In genomic region chr8:8622476-8622875, GRCm38 (mm10) we compare ENCODE assay signal across 30 mouse cellular contexts. TPM values are rescaled to one million over a fixed set of nuclear protein-coding genes. Genes with fewer than 3 reads are reported as not detected.
DNase-seq lines count a peak whose midpoint lies in the region; ATAC-seq lines count a peak whose summit lies in the region.
"Had no signal": no experiment of that assay in that cellular context is flagged by ENCODE, and none has a peak within 500 bp of the region (broad histone marks: within the 10 kb centered on the region; RNA-seq: fewer than 3 reads in every experiment).

No protein-coding gene starts in this region.

- ATAC-seq in hindbrain, embryonic 13.5 days (ENCODE audit: low FRiP score) = no peak
- ATAC-seq in forebrain, embryonic 16.5 days = no peak
- ATAC-seq: intestine, embryonic 16.5 days; lung, postnatal 0 days; Patski had no signal

- 70% methylated on average over 3 of the region's 3 CpGs for WGBS in hindbrain, embryonic 13.5 days
- WGBS in hindbrain, embryonic 10.5 days = 92% methylated on average over 3 of the region's 3 CpGs
- 38% methylated on average over 3 of the region's 3 CpGs for WGBS in forebrain, embryonic 16.5 days

- H3K27me3 ChIP-seq in hindbrain, embryonic 13.5 days = no peaks in the 10 kb centered on the region
- no peaks in the 10 kb centered on the region for H3K27me3 ChIP-seq in hindbrain, embryonic 10.5 days (ENCODE audit: insufficient read depth, poor library complexity, severe bottlenecking)
- no peaks in the 10 kb centered on the region for H3K27me3 ChIP-seq in forebrain, embryonic 16.5 days (replicated peaks; ENCODE audit: control insufficient read depth, insufficient read depth, low read length)
- H3K27me3 ChIP-seq: limb, embryonic 15.5 days; liver, embryonic 13.5 days; neural tube, embryonic 12.5 days; Patski had no signal

- DNase-seq in cerebellum, postnatal 10 days = peak; percentile 40 to 58
- no peak for DNase-seq in cerebellum, adult 9-11 months
- DNase-seq in hindbrain, embryonic 10.5 days (ENCODE audit: low spot score) = no peak
- DNase-seq in brain, adult 2 months (ENCODE audit: low read depth, low spot score) = peak; percentile 52
- no peak for DNase-seq in retina, postnatal 1 day
- DNase-seq: adrenal gland, postnatal 14 days; gastrocnemius, adult 2 months; gastrocnemius, postnatal 36 days; heart, adult 18-20 months; heart, postnatal 14 days; kidney, adult 8-10 months; kidney, postnatal 4 days; liver, embryonic 13.5 days; lung, adult 18-20 months; lung, postnatal 4 days; thymus, adult 2 months; thymus, postnatal 36 days had no signal

- H3K27ac ChIP-seq in hindbrain, embryonic 13.5 days = peak overlapping the region; percentile 6; the same call in 1 of the 2 replicates
- H3K27ac ChIP-seq in hindbrain, embryonic 10.5 days = no peak overlapping the region
- peak overlapping the region; percentile 84 for H3K27ac ChIP-seq in forebrain, embryonic 16.5 days (ENCODE audit: low read length)
- H3K27ac ChIP-seq: kidney, postnatal 0 days; limb, embryonic 10.5 days; limb, embryonic 15.5 days; liver, embryonic 13.5 days; midbrain, embryonic 12.5 days; neural tube, embryonic 12.5 days had no signal

- H3K9me3 ChIP-seq in hindbrain, embryonic 13.5 days = no peaks in the 10 kb centered on the region
- H3K9me3 ChIP-seq in hindbrain, embryonic 10.5 days = no peaks in the 10 kb centered on the region
- 0 out of 2 replicates have a peak, but pooled peaks cover 2% of the 10 kb centered on the region for H3K9me3 ChIP-seq in forebrain, embryonic 16.5 days (ENCODE audit: control insufficient read depth, low read length)
- H3K9me3 ChIP-seq: limb, embryonic 10.5 days; limb, embryonic 15.5 days; liver, embryonic 13.5 days; midbrain, embryonic 12.5 days; neural tube, embryonic 12.5 days had no signal

- H3K4me2 ChIP-seq in hindbrain, embryonic 13.5 days = no peak overlapping the region
- peak overlapping the region; percentile 4; the same call in 1 of the 2 replicates for H3K4me2 ChIP-seq in forebrain, embryonic 16.5 days (ENCODE audit: low read length)
- H3K4me2 ChIP-seq: limb, embryonic 15.5 days; liver, embryonic 13.5 days; midbrain, embryonic 12.5 days; neural tube, embryonic 12.5 days had no signal

- H3K36me3 ChIP-seq in hindbrain, embryonic 13.5 days = peaks cover 36% of the 10 kb centered on the region
- H3K36me3 ChIP-seq in hindbrain, embryonic 10.5 days = peaks cover 90% of the 10 kb centered on the region
- H3K36me3 ChIP-seq in forebrain, embryonic 16.5 days (ENCODE audit: control insufficient read depth, insufficient read depth) = peaks cover 17% of the 10 kb centered on the region
- H3K36me3 ChIP-seq: liver, embryonic 13.5 days had no signal

- peaks cover 50% of the 10 kb centered on the region for H3K4me1 ChIP-seq in hindbrain, embryonic 13.5 days (replicated peaks)
- peaks cover 57% of the 10 kb centered on the region for H3K4me1 ChIP-seq in hindbrain, embryonic 10.5 days (replicated peaks)
- H3K4me1 ChIP-seq in forebrain, embryonic 16.5 days (replicated peaks; ENCODE audit: control insufficient read depth, insufficient read depth, low read length) = peaks cover 65% of the 10 kb centered on the region
- H3K4me1 ChIP-seq: liver, embryonic 13.5 days had no signal

- H3K4me3 ChIP-seq in hindbrain, embryonic 13.5 days = no peak overlapping the region
- H3K4me3 ChIP-seq in hindbrain, embryonic 10.5 days = no peak overlapping the region
- H3K4me3 ChIP-seq in forebrain, embryonic 16.5 days (replicated peaks; ENCODE audit: low read length) = no peak overlapping the region
- H3K4me3 ChIP-seq: erythroblast, embryonic 14.5 days; limb, embryonic 10.5 days; limb, embryonic 15.5 days; liver, embryonic 13.5 days; megakaryocyte, embryonic 14.5 days; midbrain, embryonic 12.5 days; myocyte; neural tube, embryonic 12.5 days had no signal

- no peak overlapping the region for H3K9ac ChIP-seq in hindbrain, embryonic 13.5 days
- H3K9ac ChIP-seq in forebrain, embryonic 16.5 days (replicated peaks; ENCODE audit: low read depth, low read length) = no peak overlapping the region
- H3K9ac ChIP-seq: limb, embryonic 15.5 days; liver, embryonic 13.5 days; midbrain, embryonic 12.5 days; neural tube, embryonic 12.5 days had no signal

RNA-seq across cellular contexts. Expression of gene Efnb2, which starts 38.6 kb away (rescaled TPM):
- 20.8 and 26.1 TPM in 2 replicates for polyA plus RNA-seq in hindbrain, embryonic 13.5 days (2015; fragmentation: Nextera tagmentation; extraction: Ambion mirVana)
- polyA plus RNA-seq in hindbrain, embryonic 10.5 days (2016; fragmentation: Nextera tagmentation; extraction: Ambion mirVana) = 33.8 and 34.7 TPM in 2 replicates
- polyA plus RNA-seq in forebrain, embryonic 16.5 days (2015; fragmentation: Nextera tagmentation; extraction: Ambion mirVana) = 54.6 and 68.2 TPM in 2 replicates

Comparison
In these comparisons a context has a peak if more than half of its experiments do, and no peak if none do; other contexts are left out.
1. DNase-seq: peak in cerebellum, postnatal 10 days (2 of 2) and brain, adult 2 months (single experiment); none in cerebellum, adult 9-11 months (single experiment), hindbrain, embryonic 10.5 days (single experiment) and retina, postnatal 1 day (single experiment).